Mouse (Mus musculus) CD8-positive naive resting alpha-beta T cell, adult 2 months (primary cell): ENCODE measurements around the gene Utp4.
"Not testable (repeated sequence)": the region's sequence is repeated elsewhere in the genome, so short reads cannot be mapped to it uniquely, and the experiment has no call there.

ENCODE experiments used
- DNase-seq, 2 experiments: peaks; one replicate each; pipeline ENCODE4 v3.0.0; 2022; ENCODE audit warnings: low read depth in 2 of 2, low spot score in 2 of 2

Utp4 gene

DNA sequence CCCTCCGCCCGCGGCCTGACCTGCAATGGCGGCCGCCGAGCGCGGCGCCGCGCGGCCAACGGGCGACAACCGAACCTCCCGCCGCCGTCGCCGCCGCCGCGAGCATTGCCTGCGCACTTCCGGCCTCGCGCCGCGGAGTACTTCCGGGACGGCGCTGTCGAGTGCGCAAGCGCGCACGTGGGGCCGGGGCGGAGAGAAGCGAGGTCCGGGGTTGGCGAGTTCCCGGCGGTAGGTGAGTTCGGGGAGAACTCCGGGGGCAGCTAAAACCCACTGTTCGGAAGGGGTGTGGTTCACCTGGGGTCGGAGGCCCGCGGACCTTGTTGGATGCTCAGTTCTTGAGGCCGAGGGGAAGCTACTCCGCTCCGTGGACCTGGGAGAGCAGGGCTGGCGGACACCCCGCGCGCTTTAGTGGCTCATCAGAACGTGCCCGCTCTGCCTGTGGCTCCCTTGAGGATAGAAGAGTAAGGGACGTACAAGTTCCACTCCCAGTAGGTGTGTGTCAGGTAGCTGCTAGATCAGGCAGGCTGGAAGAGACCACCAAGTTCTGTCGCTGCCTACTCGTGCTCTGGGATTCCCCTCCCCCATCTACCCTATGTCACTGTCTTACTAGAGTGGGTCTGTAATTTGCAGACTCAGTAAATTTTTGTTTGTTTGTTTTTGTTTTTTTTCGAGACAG is at the start of gene Utp4:
Utp4 (plus strand) TSS at position 156 of the 676 bp plus-strand sequence.
- peak; percentile 82 to 83 for DNase-seq

DNA sequence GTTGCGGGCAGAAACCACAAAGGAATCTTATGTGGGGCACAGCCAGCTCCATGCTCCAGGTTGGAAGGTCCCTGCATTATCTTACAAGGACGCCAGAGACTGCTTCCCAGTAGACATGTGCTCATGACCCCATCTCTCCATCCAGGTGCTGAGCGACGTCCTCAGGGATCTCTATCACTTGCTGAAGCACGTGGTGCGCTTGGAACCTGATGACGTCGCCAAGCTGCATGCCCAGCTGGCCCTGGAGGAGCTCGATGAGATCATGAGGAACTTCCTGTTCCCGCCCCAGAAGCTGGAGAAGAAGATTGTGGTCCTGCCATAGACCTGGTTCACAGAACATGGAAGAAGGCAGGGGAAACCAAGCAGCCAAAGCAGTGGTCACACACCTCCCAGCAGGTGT is 43.4 kb upstream of the Utp4 start:
- no peak for DNase-seq

DNA sequence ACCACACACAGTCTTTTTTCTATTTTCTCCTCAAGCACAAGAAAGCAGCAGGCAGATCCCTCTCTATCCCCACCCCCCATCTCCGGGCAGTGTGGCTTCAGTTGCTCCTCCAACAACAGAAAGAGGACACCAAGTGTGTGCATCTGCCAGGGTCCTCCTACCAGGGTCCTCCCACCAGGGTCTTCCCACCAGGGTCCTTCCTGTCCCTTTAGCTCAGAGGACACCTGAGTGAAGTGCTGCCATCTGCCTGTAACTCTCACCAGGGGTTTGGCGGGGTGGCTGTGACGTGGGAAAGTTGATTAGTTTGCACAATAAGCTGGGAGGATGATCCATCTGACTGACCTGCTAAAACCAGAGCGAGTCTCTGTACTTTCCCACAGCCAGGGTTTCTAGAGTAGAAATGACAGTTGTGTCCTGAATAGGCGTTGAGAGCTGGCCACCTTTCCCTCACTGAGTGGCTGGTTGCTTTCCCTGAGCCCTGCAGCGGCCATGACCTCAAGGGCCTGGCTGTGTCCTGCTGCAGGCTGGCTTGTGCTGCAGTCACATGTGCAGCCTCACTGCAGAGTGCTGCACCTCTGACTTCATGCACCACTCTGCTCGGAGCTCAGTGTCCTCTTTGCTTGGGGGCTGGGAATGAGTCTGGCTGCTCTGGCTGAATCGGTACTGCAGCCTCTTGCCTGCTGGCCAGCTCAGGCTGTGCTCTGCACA is 38.7 kb upstream of the Utp4 start:
- no peak for DNase-seq

DNA sequence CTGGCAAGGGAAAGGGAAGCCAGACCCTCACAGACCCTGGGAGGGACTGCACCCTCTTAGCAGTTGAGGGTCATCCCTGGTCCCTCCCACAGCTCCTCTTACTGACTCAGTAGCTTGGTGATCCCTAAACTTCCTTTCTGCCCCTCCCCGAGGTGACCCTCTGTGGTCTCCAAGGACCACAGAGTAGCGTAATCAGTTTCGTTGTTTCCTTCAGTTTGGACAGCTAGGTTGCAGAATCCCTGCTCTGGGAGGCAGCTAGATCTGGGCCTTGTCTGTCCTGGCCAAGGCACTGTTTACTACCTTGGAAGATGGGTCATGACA is 38.2 kb upstream of the Utp4 start:
- DNase-seq = no peak

DNA sequence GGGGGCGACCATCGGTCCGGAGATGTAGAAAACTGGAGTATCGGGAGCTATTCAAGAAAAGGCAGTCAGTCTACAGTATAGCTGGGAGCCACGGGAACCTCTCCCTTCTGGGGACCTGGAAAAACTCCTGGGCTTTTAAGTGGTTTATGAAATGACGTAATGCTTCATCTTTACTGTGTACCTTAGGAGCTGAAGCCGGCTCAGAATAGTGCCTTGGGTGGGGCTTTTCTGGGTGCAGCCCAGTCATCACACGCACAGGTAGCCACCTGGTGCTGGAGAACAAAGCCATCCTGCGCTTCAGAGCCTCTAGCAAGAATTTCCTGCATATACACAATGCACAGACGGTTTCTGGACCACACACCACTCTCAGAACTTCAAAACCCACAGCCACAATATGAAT is 30.6 kb upstream of the Utp4 start:
- no peak for DNase-seq

DNA sequence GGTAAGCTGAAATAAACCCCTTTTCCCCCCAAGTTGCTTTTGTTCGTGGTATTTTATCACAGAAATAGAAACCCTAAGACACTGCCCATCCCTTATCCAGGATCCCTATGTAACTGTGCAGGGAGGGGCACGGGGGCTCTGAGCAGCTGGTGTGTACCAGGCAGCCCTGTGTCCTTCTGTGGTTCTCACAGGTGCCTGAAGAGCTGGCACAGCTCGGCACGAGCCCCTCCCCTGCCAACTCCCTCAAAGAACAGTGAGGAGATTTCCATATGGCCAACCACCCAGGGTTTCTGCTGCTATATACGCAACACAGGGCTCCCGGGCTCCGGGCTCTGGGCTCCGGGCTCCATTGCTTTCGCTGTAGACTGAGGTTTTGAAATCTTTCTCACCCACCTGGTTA is 28.1 kb upstream of the Utp4 start:
- no peak for DNase-seq

DNA sequence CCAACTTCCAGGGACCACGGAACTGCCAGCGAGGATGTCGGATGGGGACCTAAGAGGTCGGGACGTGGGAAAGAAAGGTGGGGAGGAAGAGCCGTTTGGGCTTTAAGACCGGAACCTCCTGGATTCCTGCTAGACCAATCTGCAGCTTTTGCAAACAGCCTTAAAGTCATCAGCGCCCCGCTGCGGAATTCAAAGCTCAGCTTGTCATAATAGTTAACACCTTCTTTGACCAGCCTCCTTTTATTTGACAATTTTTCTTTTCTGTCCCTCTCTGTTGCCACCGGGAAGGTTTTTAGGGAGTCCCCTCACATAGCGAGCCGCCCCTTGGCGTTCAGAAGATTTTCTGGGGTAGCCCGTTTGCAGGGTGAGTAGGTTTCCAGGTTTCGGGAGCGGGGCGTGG is 23.4 kb upstream of the Utp4 start, which contains the start of gene Has3:
Has3 (plus strand) TSS at position 192 of the 400 bp plus-strand sequence.
- DNase-seq = no peak

DNA sequence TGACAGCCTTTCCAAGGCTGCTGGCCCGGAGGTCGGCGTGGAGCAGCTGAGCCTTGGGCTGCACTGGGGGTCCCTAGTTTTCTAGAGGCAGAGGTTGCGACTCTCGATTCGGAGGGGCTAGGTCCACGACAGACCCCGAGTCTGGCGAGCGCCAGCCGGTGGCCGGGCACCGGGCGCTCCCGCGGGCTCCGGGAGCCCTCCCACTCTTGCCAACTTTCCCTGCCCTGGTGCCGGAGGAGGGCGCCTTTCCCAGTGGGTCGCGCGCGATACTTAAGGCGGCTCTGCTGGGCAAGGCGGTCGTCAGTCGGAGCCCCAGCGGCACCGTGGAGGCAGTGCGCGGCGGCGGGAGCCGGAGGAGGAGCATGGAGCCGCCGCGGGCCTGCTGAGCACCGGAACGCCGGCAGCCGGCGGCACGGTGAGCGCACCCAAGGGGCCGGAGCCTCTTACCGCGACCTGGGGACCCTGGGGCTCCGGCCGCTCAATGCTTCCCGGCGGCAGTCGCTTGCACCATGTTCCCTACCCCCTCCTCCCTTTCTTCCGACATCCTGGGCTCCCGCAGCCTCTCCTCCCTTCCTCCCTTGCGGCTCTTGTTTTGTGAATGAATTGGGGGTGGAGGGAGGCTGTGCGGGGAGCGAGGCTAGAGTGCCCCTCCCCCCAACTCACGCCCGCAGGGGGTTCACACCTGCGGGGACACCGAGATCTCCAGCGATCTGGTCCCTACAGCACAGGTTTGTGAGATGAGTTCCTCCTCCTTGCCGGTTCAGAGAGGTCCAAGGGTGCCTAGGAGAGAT is 22.7 kb upstream of the Utp4 start:
- DNase-seq = no peak

DNA sequence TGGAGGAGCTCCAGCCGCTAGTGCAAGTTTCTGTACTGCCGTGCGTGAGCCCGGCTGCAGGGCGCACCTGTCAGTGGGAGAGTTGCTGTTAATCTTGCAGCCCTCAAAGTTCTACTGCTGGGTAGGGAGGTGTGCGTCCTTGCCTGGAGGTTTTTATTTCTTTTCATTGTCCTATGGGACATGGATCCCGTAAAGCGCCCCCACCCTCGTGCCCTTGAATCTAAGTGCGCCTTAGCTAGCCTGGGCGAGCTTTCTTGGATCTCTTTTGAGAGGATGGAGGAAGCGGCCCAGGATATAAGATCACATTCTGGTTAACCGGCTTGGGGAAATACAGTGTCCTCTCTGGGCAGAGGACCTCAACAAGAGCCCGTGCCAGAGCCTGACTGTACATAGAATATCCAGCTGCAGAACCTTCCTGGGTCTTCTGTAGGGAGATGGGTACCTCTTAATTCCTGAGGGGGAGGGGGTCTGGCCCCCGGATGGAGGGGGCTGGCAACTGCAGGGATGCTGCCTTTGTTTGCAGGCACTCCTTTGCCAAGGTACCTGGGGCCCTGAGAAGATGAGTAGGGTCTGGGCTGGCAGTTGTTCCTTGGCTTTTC is 22.0 kb upstream of the Utp4 start:
- DNase-seq = no peak

DNA sequence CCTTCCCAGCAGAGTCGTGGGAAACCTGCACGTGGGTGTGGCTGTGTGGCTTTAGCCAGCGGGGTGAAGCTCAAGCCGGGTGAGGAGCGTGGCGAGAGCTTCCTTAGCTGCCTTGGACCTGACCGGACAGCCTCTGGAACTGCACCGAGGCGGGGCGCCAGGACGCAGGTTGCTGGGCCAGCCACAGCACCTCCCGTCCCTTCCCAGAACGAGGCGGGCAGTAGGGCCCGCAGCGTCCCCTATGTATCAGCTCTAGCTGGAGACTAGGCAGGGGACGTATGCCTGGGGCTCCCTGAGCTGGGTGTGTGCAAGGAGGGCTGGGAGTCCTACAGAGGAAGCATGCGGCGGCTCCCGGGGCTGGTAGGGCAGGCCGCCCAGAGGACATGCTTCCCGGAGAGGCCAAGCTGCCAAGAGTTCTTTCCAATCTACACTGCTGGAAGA is 21.5 kb upstream of the Utp4 start:
- no peak for DNase-seq

DNA sequence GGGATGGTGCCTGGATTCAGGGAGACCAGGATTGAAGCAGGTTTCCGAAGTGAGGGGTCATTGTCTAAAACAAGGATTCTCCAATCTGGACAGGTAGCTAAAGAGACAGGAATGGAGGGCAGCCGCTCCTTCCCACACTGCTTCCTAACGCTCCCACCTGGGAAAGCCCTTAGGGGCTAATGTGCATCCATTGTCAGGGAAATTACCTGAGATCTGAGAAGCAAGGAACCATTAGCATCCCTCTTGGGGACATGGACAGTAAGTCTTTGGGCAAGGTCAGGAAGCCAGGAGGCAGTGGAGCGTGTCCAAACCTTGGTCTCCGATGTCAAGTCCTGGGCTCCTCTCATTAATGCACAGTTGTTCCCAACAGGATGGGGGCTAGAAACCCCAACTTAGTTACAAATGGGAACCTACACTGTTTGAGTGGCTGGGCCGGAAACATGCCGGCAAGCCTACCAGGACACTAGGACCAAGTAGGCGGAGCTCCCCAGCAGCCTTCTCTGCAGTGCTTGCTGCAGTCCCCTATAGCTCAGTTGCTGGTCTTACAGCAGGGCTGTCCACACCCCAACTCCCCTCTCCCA is 20.9 kb upstream of the Utp4 start:
- DNase-seq = no peak

DNA sequence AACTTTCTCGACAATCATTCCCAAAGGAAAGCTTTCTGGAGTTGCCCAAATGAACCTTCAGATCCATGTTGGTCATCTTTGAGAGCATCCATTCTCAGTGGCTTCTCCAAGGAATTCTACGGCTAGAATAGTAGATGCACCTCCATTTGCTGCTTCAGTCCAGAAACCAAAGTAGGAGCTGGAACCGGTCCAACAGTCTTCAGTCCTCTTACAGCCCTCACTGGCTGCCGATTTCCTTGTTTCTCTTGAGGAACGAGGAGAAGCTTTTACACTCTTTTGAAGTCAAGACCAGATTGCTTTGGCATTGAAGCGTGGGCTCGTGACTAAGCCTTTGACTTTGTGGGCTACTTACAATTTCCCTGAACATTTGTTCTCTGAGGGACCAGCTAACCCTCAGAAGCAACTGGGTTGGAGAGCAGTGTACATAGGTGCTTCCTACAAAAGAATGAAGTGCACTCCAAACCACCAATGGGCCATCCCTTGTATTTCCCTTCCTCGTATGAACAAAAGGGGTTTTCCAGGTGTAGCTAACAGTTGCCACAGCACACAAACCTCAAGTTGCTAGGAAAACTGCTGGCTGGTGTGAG is 13.2 kb upstream of the Utp4 start:
- no peak for DNase-seq

DNA sequence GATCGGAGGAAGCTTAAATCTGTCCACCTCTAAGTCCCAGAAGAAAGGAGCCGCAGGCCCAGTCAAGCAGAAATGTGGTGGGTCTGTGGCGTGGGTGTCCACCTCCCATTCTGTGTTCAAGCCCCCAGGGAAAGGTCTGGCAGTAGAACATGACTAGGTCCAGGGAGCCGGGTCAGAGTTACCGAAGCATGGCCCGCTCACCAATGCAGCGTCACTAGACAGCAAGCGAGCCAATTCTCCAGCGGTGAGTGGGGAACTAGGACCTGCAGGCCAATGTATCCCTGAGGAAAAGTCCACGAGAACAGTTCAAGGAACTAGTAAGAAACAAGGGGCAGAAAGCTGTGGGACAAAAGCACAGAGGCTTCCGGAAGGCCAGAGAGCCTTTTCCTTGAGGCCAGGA is 9.3 kb upstream of the Utp4 start:
- DNase-seq = not testable (repeated sequence)

DNA sequence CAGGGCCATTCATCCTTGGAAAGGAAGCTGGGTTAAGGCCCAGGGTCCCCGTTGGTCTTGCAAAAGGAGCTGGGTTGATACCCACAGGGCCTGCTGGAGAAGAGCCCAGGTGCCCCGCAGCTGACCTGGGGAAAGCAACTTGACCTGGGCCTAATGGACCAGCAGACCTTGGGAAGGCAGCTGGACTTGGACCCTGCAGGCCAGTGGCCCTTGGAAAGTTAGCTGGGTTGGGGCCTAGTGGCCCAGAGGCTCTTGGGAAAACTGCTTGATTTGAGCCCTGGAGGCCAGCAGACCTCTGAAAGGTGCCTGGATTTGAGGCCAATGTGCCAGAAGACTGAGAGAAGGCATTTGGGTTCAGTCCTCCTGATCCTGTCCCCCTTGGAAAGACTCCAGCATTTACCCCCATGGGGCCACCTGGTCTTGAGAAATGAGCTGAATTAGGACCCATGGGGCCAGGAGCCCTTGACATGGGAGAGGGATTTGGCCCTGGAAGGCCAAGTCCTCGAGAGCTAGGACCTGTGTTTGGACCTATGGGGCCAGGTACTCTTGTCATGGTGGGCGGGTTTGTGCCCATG is 8.5 kb upstream of the Utp4 start:
- not testable (repeated sequence) for DNase-seq

DNA sequence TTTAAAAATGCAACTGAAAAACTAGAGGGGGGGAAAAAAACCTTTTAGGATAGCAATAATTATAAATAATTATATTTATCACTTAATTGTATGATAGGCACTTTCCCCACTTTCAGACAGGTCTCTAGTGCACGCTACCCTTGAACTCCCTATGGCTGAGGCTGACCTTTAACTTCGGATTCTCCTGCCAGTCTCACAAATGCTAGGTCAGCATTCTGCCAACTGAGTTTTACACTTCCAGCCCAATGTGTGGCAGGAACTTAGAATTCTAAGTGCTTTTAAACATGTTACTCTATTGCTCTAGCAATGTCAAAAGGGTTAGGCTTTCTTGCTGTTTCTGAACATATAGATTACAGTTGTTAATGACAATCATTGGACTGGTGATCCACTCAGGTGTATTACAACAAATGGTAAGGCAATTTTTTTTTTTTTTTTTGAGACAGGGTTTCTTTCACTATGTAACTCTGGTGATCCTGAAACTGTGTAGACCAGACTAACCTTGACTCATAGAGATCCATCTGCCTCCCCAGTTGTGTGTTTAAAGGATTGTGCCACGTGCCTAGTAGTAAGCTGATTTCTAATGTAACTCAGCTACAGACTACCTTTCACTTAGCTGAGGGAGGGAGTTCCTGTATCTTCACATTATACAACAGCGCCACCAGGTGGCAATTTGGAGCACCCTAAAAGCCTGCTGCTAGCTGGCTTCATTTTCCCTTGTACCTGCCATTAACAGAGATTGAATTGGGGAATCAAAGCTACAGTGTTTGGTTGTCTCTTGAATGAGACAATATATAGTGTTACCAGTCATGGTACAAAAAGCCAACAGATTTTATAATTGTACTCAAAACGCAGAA is 5.9 kb upstream of the Utp4 start:
- peak; percentile 62 to 72 for DNase-seq

DNA sequence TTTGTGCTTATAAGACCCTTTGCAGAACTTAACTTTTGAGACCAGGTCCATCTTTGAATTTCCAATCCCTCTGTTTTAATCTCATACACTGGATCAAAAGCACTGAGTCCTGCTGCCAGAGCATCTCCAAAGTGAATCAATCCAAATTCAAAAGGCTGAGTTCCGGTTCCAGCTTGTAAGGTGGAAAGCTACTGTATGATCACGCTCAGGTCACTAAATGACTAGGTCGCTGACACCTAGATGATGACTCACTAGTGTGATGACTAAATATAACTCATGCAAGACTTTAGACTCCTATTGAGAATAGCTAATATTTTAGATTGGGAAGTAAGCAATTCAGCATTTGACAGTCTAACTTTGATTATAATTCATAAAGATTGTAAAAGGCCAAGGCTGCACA is 4.6 kb upstream of the Utp4 start:
- DNase-seq = no peak

DNA sequence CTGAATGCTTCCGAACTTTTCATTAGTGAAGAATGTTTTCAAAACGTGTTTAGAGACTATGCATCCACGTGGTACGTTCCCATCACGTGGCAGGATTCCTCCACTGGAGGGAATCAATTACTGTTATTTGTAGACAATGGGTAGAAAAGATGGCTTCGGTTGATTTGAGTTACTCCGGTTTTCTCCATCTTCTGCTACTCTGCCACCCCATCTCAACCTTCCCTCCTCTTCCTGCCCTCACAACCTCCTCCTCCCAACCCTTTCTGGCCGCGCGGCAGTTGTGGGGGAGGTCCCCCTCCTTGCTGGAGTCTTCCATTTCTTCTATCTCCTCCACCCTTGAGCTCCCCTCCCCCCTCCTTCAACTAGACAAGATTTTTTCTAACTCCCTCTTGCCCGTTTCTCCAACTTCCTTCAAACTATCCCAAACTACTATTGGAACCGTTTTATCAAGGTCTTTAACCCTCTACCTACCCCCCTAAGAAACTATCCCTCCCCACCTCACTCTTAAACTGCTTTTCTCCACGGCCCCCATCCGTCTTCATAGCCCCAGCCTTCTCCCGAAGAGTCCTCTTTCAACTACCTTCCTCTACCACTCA is 1.1 kb upstream of the Utp4 start:
- DNase-seq = peak in 1 of 2 experiments; percentile 18

DNA sequence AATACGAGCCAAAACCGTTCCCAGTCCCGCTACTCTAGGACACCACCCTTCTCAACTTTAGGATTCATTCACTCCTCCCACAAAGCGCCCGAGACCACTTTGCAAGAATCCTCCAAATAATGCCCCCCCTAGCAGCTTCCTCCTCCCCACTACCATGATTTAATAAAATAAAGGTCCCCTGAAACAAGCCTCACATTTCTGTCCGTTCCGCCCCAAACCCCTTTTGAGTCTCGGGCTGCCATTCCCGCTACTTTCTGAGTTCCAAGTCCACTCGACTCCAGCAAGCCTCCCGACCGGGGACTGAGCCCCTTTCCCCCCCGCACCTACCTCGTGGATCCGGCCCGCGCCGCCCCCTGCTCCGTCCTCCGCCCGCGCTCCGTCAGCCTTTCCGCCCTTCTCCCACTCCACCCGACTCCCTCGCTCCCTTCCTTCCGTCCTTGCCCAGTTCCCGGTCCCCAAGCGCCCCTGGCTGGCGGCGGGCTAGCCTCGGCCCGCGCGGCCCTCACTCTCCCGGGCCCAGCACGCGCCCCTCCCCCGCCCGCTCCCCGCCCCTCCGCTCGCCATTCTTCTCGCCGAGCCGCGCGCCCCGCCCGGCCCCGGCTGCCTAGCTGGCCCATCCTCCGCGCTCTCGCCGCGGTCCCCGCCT is 507 bp upstream of the Utp4 start:
- DNase-seq = no peak

DNA sequence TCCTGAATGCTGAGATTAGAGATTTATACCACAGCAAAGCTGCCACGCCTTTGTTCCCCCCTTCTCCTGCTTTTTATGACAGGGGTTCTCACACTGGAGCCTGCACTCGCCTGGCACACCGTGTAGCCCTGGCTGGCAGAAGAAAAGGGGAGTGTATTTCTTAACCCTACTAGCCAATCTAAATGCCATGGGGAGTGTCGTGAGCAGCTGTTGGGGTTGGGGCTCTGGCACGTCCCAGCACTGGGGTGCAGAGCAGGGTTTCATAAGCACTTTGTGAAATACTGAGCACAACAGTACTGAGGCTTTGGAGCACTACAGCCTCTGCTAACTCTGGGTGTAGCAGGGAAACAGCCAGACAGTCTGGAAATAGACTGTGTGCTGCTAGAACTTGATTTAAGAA is 6.0 kb downstream of the Utp4 start:
- DNase-seq = no peak
